Mouse (Mus musculus): ENCODE results near the gene Kif1bp. TPM values are rescaled to one million over a fixed set of nuclear protein-coding genes. Genes with fewer than 3 reads are reported as not detected.
"Not testable (repeated sequence)": the region's sequence is repeated elsewhere in the genome, so short reads cannot be mapped to it uniquely, and the experiment has no call there.

Gene Kif1bp
- polyA plus RNA-seq, 1 experiment from 2014 or later, result 38.7 TPM

- no peak overlapping the region for H3K4me2 ChIP-seq (ENCODE audit: low read length)
- peaks cover 2 to 13% of the 10 kb centered on the region in 2 experiments; a peak in 3 of 4 replicates for H3K4me1 ChIP-seq (ENCODE audit: control insufficient read depth in 2 of 2, insufficient read depth in 2 of 2, low read length in 2 of 2)
- no peaks in the 10 kb centered on the region for H3K9me3 ChIP-seq (ENCODE audit: control insufficient read depth, low read length)
- no peak overlapping the region for H3K9ac ChIP-seq (ENCODE audit: low read length)
- H3K4me3 ChIP-seq (ENCODE audit: control insufficient read depth in 1 of 2, insufficient read depth in 1 of 2, low read depth in 1 of 2, low read length in 2 of 2), result no peak overlapping the region
- ATAC-seq (ENCODE audit: insufficient number of reproducible peaks, insufficient read depth, low FRiP score, low read depth), result no peak
- no peaks in the 10 kb centered on the region for H3K27me3 ChIP-seq (ENCODE audit: control insufficient read depth, insufficient read depth, low read length)
- peaks cover 33% of the 10 kb centered on the region for H3K36me3 ChIP-seq (ENCODE audit: control insufficient read depth, insufficient read depth, low read length)
- 83% methylated on average over 6 of the region's 6 CpGs for WGBS
- no peak overlapping the region for H3K27ac ChIP-seq (replicated peaks in 1 of 2; ENCODE audit: control insufficient read depth in 1 of 2, insufficient read depth in 1 of 2, low read depth in 2 of 2, low read length in 2 of 2)
Observed at GRCm38 (mm10) chr10:62600056-62600455, 21.8 kb upstream of the Kif1bp start.

- not testable (repeated sequence) for ATAC-seq (ENCODE audit: insufficient number of reproducible peaks, insufficient read depth, low FRiP score, low read depth); H3K27ac ChIP-seq (replicated peaks in 1 of 2; ENCODE audit: control insufficient read depth in 1 of 2, insufficient read depth in 1 of 2, low read depth in 2 of 2, low read length in 2 of 2); H3K4me2 ChIP-seq (ENCODE audit: low read length); H3K4me3 ChIP-seq (ENCODE audit: control insufficient read depth in 1 of 2, insufficient read depth in 1 of 2, low read depth in 1 of 2, low read length in 2 of 2); H3K9me3 ChIP-seq (ENCODE audit: control insufficient read depth, low read length); H3K27me3 ChIP-seq (ENCODE audit: control insufficient read depth, insufficient read depth, low read length); H3K9ac ChIP-seq (ENCODE audit: low read length)
- WGBS, result 90% methylated on average over 3 of the region's 3 CpGs
- Histone ChIP-seq H3K36me3 (ENCODE audit: control insufficient read depth, insufficient read depth, low read length) (peaks cover 40% of the 10 kb centered on the region), H3K4me1 (ENCODE audit: control insufficient read depth in 2 of 2, insufficient read depth in 2 of 2, low read length in 2 of 2) (peaks cover 2 to 13% of the 10 kb centered on the region in 2 experiments; a peak in 3 of 4 replicates)
Observed at GRCm38 (mm10) chr10:62599311-62599710, 21.1 kb upstream of the Kif1bp start.

- peaks cover 93% of the 10 kb centered on the region for H3K36me3 ChIP-seq (ENCODE audit: control insufficient read depth, insufficient read depth, low read length)
- no peak for ATAC-seq (ENCODE audit: insufficient number of reproducible peaks, insufficient read depth, low FRiP score, low read depth)
- WGBS, result 91% methylated on average over 7 of the region's 7 CpGs
Observed at GRCm38 (mm10) chr10:62592496-62592895, 14.2 kb upstream of the Kif1bp start.

GRCm38 (mm10) chr10:62590200-62590599, 11.9 kb upstream of the Kif1bp start:
- 36% methylated on average over 6 of the region's 6 CpGs for WGBS
- ATAC-seq (ENCODE audit: insufficient number of reproducible peaks, insufficient read depth, low FRiP score, low read depth), result no peak
- Histone ChIP-seq H3K27me3 (ENCODE audit: control insufficient read depth, insufficient read depth, low read length) (no peaks in the 10 kb centered on the region), H3K4me1 (ENCODE audit: control insufficient read depth in 2 of 2, insufficient read depth in 2 of 2, low read length in 2 of 2) (peaks cover 0 to 8% of the 10 kb centered on the region in 2 experiments; a peak in 1 of 4 replicates), H3K36me3 (ENCODE audit: control insufficient read depth, insufficient read depth, low read length) (peaks cover 95% of the 10 kb centered on the region), H3K4me2 (ENCODE audit: low read length) (no peak overlapping the region), H3K9me3 (ENCODE audit: control insufficient read depth, low read length) (no peaks in the 10 kb centered on the region), H3K4me3 (ENCODE audit: control insufficient read depth in 1 of 2, insufficient read depth in 1 of 2, low read depth in 1 of 2, low read length in 2 of 2) (no peak overlapping the region), H3K9ac (ENCODE audit: low read length) (no peak overlapping the region), H3K27ac (replicated peaks in 1 of 2; ENCODE audit: control insufficient read depth in 1 of 2, insufficient read depth in 1 of 2, low read depth in 2 of 2, low read length in 2 of 2) (no peak overlapping the region)

More at GRCm38 (mm10) chr10:62592496-62592895, 14.2 kb upstream of the Kif1bp start:
- Histone ChIP-seq H3K27me3 (ENCODE audit: control insufficient read depth, insufficient read depth, low read length) (no peaks in the 10 kb centered on the region), H3K4me3 (ENCODE audit: control insufficient read depth in 1 of 2, insufficient read depth in 1 of 2, low read depth in 1 of 2, low read length in 2 of 2) (no peak overlapping the region), H3K27ac (replicated peaks in 1 of 2; ENCODE audit: control insufficient read depth in 1 of 2, insufficient read depth in 1 of 2, low read depth in 2 of 2, low read length in 2 of 2) (no peak overlapping the region), H3K4me2 (ENCODE audit: low read length) (no peak overlapping the region), H3K9me3 (ENCODE audit: control insufficient read depth, low read length) (no peaks in the 10 kb centered on the region), H3K4me1 (ENCODE audit: control insufficient read depth in 2 of 2, insufficient read depth in 2 of 2, low read length in 2 of 2) (peaks cover 0 to 8% of the 10 kb centered on the region in 2 experiments; a peak in 2 of 4 replicates), H3K9ac (ENCODE audit: low read length) (no peak overlapping the region)

GRCm38 (mm10) chr10:62588616-62589015, 10.4 kb upstream of the Kif1bp start:
- 57% methylated on average over 4 of the region's 4 CpGs for WGBS

GRCm38 (mm10) chr10:62583245-62583644, 5.0 kb upstream of the Kif1bp start:
- H3K9ac ChIP-seq (ENCODE audit: low read length), result no peak overlapping the region
- H3K27ac ChIP-seq (replicated peaks in 1 of 2; ENCODE audit: control insufficient read depth in 1 of 2, insufficient read depth in 1 of 2, low read depth in 2 of 2, low read length in 2 of 2), result no peak overlapping the region
- no peak overlapping the region for H3K4me3 ChIP-seq (ENCODE audit: control insufficient read depth in 1 of 2, insufficient read depth in 1 of 2, low read depth in 1 of 2, low read length in 2 of 2)
- H3K36me3 ChIP-seq (ENCODE audit: control insufficient read depth, insufficient read depth, low read length), result peaks cover 85% of the 10 kb centered on the region
- 77% methylated on average over 1 of the region's 1 CpGs for WGBS
- no peaks in the 10 kb centered on the region for H3K27me3 ChIP-seq (ENCODE audit: control insufficient read depth, insufficient read depth, low read length)
- H3K4me2 ChIP-seq (ENCODE audit: low read length), result no peak overlapping the region
- H3K4me1 ChIP-seq (ENCODE audit: control insufficient read depth in 2 of 2, insufficient read depth in 2 of 2, low read length in 2 of 2), result peaks cover 0 to 2% of the 10 kb centered on the region in 2 experiments; a peak in 3 of 4 replicates
- no peak for ATAC-seq (ENCODE audit: insufficient number of reproducible peaks, insufficient read depth, low FRiP score, low read depth)
- no peaks in the 10 kb centered on the region for H3K9me3 ChIP-seq (ENCODE audit: control insufficient read depth, low read length)

More at GRCm38 (mm10) chr10:62588616-62589015, 10.4 kb upstream of the Kif1bp start:
- Histone ChIP-seq H3K27ac (replicated peaks in 1 of 2; ENCODE audit: control insufficient read depth in 1 of 2, insufficient read depth in 1 of 2, low read depth in 2 of 2, low read length in 2 of 2) (no peak overlapping the region; a peak in 1 of 4 replicates), H3K27me3 (ENCODE audit: control insufficient read depth, insufficient read depth, low read length) (no peaks in the 10 kb centered on the region), H3K9ac (ENCODE audit: low read length) (no peak overlapping the region), H3K36me3 (ENCODE audit: control insufficient read depth, insufficient read depth, low read length) (peaks cover 95% of the 10 kb centered on the region), H3K4me2 (ENCODE audit: low read length) (no peak overlapping the region), H3K4me1 (ENCODE audit: control insufficient read depth in 2 of 2, insufficient read depth in 2 of 2, low read length in 2 of 2) (peaks cover 0 to 8% of the 10 kb centered on the region in 2 experiments; a peak in 1 of 4 replicates), H3K4me3 (ENCODE audit: control insufficient read depth in 1 of 2, insufficient read depth in 1 of 2, low read depth in 1 of 2, low read length in 2 of 2) (no peak overlapping the region), H3K9me3 (ENCODE audit: control insufficient read depth, low read length) (no peaks in the 10 kb centered on the region)
- ATAC-seq (ENCODE audit: insufficient number of reproducible peaks, insufficient read depth, low FRiP score, low read depth), result no peak

- peaks cover 80% of the 10 kb centered on the region for H3K36me3 ChIP-seq (ENCODE audit: control insufficient read depth, insufficient read depth, low read length)
- H3K27ac ChIP-seq (replicated peaks in 1 of 2; ENCODE audit: control insufficient read depth in 1 of 2, insufficient read depth in 1 of 2, low read depth in 2 of 2, low read length in 2 of 2), result no peak overlapping the region
- no peaks in the 10 kb centered on the region for H3K9me3 ChIP-seq (ENCODE audit: control insufficient read depth, low read length)
- no peak for ATAC-seq (ENCODE audit: insufficient number of reproducible peaks, insufficient read depth, low FRiP score, low read depth)
- no peak overlapping the region for H3K4me2 ChIP-seq (ENCODE audit: low read length)
- no peak overlapping the region for H3K9ac ChIP-seq (ENCODE audit: low read length)
- H3K27me3 ChIP-seq (ENCODE audit: control insufficient read depth, insufficient read depth, low read length), result no peaks in the 10 kb centered on the region
- no peak overlapping the region for H3K4me3 ChIP-seq (ENCODE audit: control insufficient read depth in 1 of 2, insufficient read depth in 1 of 2, low read depth in 1 of 2, low read length in 2 of 2)
- peaks cover 1 to 2% of the 10 kb centered on the region in 2 experiments for H3K4me1 ChIP-seq (ENCODE audit: control insufficient read depth in 2 of 2, insufficient read depth in 2 of 2, low read length in 2 of 2)
- 79% methylated on average over 7 of the region's 7 CpGs for WGBS
Observed at GRCm38 (mm10) chr10:62582701-62583100, 4.4 kb upstream of the Kif1bp start.

GRCm38 (mm10) chr10:62582263-62582662, 4.0 kb upstream of the Kif1bp start:
- 89% methylated on average over 17 of the region's 17 CpGs for WGBS
- peaks cover 75% of the 10 kb centered on the region for H3K36me3 ChIP-seq (ENCODE audit: control insufficient read depth, insufficient read depth, low read length)
- H3K4me3 ChIP-seq (ENCODE audit: control insufficient read depth in 1 of 2, insufficient read depth in 1 of 2, low read depth in 1 of 2, low read length in 2 of 2), result no peak overlapping the region
- H3K4me1 ChIP-seq (ENCODE audit: control insufficient read depth in 2 of 2, insufficient read depth in 2 of 2, low read length in 2 of 2), result peaks cover 4 to 5% of the 10 kb centered on the region in 2 experiments
- H3K9me3 ChIP-seq (ENCODE audit: control insufficient read depth, low read length), result no peaks in the 10 kb centered on the region
- ATAC-seq (ENCODE audit: insufficient number of reproducible peaks, insufficient read depth, low FRiP score, low read depth), result no peak
- no peak overlapping the region for H3K9ac ChIP-seq (ENCODE audit: low read length)
- H3K27ac ChIP-seq (replicated peaks in 1 of 2; ENCODE audit: control insufficient read depth in 1 of 2, insufficient read depth in 1 of 2, low read depth in 2 of 2, low read length in 2 of 2), result no peak overlapping the region
- no peak overlapping the region for H3K4me2 ChIP-seq (ENCODE audit: low read length)
- H3K27me3 ChIP-seq (ENCODE audit: control insufficient read depth, insufficient read depth, low read length), result no peaks in the 10 kb centered on the region
